Comparison of ENCODE assay signal across 17 mouse cellular contexts in genomic region chr9:110641006-110641405, GRCm38 (mm10).
"Had no signal": no experiment of that assay in that cellular context is flagged by ENCODE, and none has a peak within 500 bp of the region (broad histone marks: within the 10 kb centered on the region; RNA-seq: fewer than 3 reads in every experiment).

No protein-coding gene starts in this region.

- H3K36me3 ChIP-seq: midbrain, embryonic 12.5 days; neural tube, embryonic 12.5 days; stomach, embryonic 15.5 days had no signal

- H3K27me3 ChIP-seq: stomach, embryonic 15.5 days had no signal

- ATAC-seq: midbrain, embryonic 16.5 days had no signal

- DNase-seq: lung, adult 18-20 months; lung, embryonic 14.5 days; lung, postnatal 14 days; lung, postnatal 36 days; midbrain, embryonic 14.5 days; right cerebral cortex, postnatal 14 days; thymus, adult 2 months; thymus, postnatal 14 days had no signal

- H3K27ac ChIP-seq: liver, embryonic 14.5 days; macrophage; midbrain, embryonic 10.5 days; midbrain, embryonic 12.5 days; neural tube, embryonic 12.5 days; stomach, embryonic 15.5 days; stomach, postnatal 0 days had no signal

- H3K4me1 ChIP-seq: midbrain, embryonic 12.5 days; neural tube, embryonic 12.5 days; stomach, embryonic 15.5 days had no signal

- H3K4me3 ChIP-seq: midbrain, embryonic 10.5 days; midbrain, embryonic 12.5 days; myocyte; neural tube, embryonic 12.5 days; stomach, embryonic 15.5 days had no signal
